Mouse (Mus musculus): Measurements from ENCODE around the gene Ccdc157. TPM values are rescaled to one million over a fixed set of nuclear protein-coding genes. Genes with fewer than 3 reads are reported as not detected.
"Not testable (repeated sequence)": the region's sequence is repeated elsewhere in the genome, so short reads cannot be mapped to it uniquely, and the experiment has no call there.

Ccdc157 gene
- polyA plus RNA-seq, 1 experiment = 2.7 TPM

DNA sequence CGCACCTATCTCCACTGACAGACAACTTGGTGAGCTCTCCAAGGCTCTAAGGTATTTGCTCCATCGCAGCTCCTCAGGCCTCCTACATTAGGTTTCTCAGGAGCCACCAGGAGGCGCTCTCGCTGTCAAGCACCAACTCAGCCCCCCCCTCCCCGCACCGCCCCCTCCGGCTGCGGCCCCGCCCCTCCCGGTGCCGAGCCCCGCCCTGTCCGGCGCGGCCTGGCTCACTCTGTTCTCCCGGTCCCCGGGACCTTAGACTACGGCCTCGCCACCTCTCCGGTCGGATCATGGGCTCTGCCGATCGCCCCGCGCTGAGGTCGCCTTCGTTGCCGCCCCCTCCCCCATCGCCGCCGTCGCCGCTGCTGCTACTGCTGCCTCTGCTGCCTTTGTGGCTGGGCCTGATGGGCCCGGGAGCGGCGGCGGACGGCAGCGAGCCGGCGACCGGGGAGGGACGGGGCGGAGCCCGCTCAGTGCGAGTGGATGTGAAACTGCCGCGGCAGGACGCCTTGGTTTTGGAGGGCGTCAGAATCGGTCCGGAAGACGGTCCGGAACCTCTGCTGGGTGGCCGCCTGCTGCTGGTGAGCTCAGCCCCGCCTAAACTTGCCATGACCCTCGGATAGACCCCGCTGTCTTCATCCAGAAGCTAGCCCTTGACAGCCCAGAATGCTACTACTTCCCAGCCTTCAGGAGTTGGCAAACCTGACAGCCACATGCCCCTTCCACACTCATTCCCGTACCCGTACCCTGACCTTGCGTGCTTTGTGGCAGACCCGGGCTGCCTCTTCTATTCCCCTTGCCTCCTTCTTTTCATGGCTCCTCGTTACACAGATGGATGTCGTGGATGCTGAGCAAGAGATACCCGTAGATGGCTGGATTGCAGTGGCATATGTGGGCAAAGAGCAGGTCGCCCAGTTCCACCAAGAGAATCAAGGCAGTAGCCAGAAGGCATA lies 24.8 kb downstream of the Ccdc157 start, which contains the start of gene Rnf215:
Gene Rnf215, plus strand, starts transcription at position 217 of the 950 bp plus-strand sequence.
- WGBS = 1% methylated on average over 66 of the region's 66 CpGs
- DNase-seq (ENCODE audit: low read depth, low spot score) = peak; percentile 80

DNA sequence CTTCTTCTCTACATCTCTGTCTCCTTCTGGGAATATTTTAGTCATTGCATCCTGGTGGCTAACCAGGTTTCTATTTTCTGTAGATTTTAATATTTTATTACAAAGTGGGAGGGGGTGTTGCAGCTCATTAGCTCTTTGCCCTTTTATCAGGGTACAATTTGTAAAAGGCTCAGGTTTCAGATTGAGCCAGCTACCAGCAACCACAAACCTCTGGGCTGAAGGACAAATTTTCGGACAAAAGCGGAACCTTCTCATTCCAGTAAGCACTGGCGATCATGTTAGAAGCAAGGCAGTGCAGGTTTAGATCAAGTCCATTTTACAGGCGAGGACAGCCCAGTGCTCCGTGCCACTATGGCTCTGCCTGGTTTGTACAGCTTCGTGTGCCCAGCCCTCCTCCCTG lies 25.7 kb downstream of the Ccdc157 start:
- WGBS = 59% methylated on average over 6 of the region's 6 CpGs
- no peak for DNase-seq (ENCODE audit: low read depth, low spot score)

DNA sequence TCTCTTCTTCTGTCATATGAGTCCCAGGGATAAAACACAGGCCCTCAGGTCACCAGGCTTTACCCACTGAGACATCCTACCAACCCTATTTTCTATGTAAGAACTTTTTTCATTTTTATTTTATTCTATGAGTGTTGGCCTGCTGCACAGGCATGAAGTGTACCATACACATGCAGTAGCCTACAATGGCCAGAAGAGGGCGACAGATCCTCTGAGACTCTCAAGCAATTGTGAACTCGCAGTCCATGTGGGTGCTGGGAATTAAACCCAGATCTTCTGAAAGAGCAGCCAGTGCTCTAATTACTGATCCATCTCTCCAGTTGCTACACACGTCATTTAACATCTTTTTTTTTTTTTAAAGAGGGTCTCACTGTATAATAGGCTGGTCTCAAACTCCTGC lies 26.6 kb downstream of the Ccdc157 start:
- DNase-seq (ENCODE audit: low read depth, low spot score) = no peak
- 74% methylated on average over 3 of the region's 3 CpGs for WGBS

DNA sequence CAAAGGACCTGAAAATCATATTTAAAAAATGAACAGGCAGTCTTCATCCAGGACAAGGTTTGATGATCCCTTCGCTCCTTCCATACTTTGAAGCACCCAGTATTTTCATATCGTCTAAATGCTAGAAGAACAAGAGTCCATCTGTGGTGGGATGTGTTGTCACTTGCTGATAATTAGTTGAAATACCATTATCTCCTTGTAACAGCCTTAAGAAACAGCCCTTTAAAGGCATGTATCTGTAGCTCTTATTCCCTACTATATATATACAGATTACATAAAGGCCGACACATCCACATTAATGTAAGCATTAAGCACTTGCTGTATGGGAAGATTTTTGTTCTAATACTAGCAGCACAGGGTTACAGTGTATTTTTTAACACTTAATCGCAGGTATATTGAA lies 31.6 kb downstream of the Ccdc157 start:
- 90% methylated on average over 4 of the region's 4 CpGs for WGBS
- DNase-seq (ENCODE audit: low read depth, low spot score) = not testable (repeated sequence)

DNA sequence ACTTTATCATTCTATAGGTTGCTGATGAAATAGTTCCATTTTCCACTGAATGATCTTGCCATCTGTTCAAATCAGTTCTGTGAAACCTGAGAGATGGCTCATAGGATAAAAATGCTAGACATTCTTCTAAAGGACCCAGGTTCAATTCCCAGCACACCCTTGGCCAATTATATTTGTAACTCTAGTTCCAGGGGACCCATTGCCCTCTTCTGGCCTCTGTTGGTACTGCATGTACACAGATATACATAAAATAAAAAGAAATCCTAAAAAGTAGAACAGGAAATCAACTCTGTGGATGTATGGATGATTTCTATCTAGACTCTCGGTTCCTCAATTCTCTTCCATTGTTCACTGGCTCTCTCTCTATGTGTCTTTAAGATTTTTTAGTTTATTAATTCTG lies 33.0 kb downstream of the Ccdc157 start:
- WGBS = 89% methylated on average over 1 of the region's 1 CpGs
- no peak for DNase-seq (ENCODE audit: low read depth, low spot score)

DNA sequence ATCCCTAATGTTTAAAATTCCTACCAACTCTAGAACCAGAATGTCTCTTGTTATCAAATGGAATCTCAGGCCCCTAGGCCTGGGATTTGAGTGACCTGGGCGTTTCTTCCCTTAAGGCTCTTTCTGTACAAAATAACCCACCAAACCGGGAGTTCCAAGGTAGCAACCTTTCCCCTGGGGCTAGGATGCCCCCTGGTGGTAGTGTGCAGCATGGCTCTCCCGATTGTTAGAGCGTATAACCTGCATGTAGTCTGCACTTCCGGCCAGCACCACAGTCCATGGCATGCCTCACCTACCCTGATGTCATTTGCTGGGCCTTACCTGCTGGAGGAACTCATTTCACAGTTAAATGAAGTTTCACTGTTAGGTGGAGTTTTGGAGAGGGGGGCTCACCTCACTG lies 36.2 kb downstream of the Ccdc157 start:
- DNase-seq (ENCODE audit: low read depth, low spot score) = no peak
- WGBS = 60% methylated on average over 5 of the region's 5 CpGs

DNA sequence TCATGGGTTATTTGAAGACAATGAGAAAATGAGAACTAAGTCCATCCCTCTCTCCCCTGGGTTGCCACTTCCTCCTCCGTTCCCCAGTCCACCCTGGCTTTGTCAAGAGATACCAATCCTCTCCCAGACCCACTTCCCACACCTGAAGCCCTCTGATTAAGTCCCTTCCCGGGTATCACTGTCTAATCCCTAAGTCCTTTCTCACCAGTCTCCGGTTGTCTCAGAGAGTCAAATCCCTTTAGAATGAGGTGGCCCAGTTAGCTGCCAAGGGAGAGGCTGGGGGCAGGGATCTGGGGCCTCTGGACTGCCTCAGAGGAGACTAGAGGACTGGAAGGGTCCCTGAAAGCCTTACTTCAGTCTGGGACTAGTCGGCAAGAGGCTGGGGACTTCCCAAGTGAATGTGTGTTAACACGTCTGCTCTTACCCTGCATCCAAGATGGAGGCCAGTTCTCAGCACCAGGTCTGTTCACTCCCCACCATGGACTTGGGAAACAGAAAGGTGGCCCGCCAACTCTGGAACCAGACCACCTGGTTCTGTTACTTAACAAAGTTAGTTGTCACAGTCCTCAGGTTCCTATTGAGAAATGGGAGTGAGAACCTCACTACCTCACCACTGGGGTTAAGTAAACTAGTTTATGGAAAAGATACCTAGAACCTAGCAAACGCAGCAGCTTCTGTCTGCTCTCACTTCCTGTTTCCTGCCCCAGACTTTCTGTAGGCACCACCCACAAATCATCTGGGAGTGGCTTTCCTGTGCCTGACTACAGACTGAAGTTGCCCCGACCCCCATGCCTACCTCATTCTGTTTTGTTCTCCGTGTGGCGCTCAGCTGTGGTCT lies 37.1 kb downstream of the Ccdc157 start, which contains the start of gene Sec14l2:
Gene Sec14l2, minus strand, starts transcription at position 674 of the 838 bp plus-strand sequence.
- DNase-seq (ENCODE audit: low read depth, low spot score) = no peak
- WGBS = 72% methylated on average over 10 of the region's 10 CpGs

DNA sequence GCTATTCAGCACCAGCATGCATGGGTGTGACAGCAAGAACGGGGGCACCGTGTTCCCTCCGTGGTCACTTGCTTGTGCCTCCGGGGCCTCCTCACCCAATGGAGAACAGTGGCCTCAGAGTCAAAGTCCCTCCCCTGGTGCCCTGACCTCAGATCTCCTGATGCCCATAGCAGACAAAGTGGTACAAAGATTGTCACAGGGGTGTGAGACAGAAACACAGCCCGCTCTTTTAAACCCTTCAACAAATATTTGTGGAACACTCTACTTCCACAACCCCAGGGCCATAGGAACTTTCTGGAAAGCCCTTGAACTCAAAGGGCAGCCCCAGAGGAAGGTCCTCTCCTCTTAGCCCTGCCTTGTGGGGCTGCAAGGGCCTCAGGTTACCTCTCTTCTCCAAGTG lies 37.9 kb downstream of the Ccdc157 start:
- DNase-seq (ENCODE audit: low read depth, low spot score) = no peak
- 69% methylated on average over 5 of the region's 5 CpGs for WGBS

DNA sequence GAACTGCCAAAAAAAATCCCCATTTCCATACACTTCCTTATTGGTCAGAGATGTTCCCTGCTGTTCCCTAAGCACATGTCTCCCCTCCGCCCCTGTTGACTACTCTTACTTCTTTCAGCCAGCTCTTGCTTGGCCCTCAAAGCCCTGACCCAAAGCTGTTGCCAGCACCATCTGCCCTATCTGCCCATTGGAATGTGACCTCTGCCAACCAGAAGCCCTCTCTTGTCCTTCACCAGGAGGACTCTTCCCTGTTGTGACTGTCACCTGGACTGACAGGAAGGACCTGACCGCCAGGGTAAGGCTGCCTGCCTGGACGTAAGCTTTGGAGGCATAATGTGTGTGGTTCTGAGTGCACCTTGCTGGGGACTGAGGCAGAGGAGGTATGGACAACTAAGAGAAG lies 38.4 kb downstream of the Ccdc157 start:
- WGBS = 75% methylated on average over 3 of the region's 3 CpGs
- DNase-seq (ENCODE audit: low read depth, low spot score) = no peak

DNA sequence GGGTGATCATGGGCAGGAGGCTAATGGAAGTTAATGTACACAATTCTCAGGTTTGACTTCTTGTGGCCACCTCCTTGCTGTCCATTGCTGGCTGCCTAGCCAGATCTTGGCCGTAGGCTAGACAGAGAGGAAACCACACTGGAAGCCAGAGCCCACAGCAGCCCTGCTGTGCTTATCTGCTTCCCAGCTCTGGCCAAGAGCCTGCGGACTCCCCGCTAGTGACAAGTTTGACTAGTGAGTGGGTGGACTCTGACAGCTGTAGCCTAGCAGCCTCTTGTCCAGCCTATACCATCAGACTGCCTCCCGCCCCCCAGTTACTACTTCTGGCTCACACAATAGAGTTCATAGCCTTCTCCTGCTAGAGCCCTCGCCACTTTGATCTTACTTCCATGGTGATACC lies 40.5 kb downstream of the Ccdc157 start:
- 81% methylated on average over 5 of the region's 5 CpGs for WGBS
- DNase-seq (ENCODE audit: low read depth, low spot score) = no peak

DNA sequence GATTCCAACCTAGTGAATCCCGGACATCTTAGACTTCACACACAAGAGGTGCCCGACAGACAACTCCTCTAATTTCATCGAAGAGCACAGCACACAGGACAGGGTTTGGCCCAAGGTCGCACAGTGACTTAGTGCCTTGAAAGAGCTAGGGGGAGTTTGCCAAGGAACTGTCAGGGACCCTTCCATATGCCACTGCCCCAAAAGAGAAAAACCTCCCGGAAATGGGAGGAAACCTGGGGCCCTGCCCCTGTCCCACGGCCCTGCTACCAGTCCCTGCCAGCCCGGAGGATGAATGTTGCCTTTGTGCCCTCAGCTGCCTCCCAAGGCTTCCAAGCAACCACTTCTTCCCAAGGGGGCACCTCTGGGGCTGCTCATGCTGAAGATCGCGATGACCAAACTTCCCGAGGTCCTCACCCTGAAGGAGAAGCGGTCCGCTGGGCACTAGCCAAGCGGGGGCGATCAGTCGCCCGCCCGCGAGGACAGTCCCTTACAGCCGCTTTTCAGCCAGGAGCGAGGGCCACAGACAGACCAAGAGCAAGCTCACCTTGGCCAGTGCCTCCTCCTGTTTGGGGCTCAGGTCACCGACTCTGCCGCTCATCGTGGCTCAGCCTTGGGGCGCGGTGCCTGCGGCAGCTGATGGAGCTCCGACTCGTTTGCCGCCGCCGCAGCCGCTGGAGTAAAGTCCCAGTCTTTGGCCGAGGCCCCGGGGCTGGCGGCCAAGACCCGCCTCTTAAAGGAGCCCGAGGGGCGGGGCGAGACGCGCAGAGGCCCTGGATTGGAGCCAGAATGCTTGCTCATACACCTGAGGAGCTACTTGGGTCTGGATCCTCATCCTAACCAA lies 41.8 kb downstream of the Ccdc157 start:
- 2% methylated on average over 41 of the region's 41 CpGs for WGBS
- peak; percentile 56 for DNase-seq (ENCODE audit: low read depth, low spot score)

DNA sequence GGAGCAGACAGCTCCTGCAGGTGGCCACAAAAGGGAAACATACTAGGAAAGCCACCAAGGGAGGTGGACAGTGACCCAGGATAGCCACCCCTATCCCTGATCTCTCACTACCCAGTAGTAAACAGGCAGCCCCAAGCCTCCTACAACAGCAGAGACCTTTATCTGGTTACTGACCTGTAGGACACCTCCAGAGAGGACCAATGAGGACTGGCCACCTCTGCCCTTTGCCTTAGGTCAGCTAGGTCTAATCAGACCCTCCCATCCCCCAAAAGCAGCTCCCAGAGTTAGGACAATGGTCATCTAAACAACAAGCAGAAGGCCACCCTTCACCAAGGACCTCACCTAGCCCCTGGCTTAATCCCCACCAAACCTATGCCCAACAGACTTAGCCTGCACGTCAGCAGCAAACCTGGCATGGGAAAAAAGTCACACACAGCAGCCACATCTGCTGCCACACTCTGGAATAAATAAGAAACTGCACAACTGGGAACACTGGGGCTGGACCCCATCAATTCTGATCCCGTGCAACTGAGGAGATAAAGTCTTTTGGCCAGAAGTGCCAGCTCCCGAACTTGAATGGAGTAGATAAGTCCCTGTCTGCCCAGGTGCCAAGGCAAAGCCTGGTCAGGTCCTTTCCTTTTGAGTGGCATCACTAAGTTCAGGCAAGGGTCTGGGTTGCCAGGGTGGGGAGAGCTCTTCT lies 42.6 kb downstream of the Ccdc157 start:
- 24% methylated on average over 3 of the region's 3 CpGs for WGBS
- DNase-seq (ENCODE audit: low read depth, low spot score) = no peak

DNA sequence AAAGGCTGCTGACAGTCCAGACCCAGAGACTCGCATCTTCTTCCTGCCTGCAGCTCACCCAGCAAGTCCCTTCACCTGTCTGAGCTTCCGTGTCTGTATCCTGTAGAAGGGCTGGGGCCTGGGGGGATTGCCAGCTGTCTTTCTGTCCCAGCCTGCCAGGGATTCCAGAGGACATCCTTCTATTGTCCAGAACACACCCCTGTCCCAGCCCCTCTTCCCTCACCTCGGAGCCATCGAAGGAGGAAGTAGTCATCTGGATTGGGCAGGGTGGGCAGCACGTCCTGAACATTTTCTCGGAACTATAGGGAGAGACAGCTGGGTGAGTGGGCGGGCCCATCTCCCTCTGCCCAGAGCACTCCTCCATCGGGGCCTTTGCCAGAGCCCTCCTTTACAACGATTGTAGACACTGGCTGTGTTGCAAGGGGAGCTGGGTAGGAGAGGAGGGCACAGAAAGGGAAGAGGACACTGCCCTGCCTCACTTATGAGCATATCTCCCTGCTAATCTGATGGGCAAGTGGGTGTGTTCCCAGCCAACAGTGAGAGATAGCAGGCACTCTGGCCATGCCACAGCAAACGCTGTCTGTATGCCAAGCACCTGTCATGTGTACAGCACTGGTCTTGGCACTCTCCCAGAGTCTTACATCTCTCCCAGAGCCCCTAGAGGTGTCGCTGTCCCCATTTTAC lies 43.5 kb downstream of the Ccdc157 start:
- no peak for DNase-seq (ENCODE audit: low read depth, low spot score)
- WGBS = 41% methylated on average over 11 of the region's 11 CpGs

DNA sequence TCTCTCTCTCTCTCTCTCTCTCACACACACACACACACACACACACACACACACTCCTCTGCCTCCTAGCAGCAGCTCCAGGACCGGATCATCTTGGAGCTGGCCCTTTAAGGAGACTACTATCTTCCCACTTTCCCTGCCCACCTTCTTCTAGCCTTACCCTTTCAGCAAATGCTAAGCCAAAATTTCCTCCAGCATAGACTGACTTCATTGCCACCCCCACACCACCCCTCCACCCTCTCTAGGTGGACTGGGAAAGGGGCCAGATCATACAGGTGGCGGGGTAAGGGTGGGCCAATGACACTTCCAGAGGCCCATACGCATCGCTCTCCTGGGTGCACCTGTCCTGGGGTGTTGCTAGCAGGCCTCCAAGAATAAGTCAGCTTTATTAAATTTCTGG lies 44.7 kb downstream of the Ccdc157 start:
- WGBS = 77% methylated on average over 4 of the region's 4 CpGs
- no peak for DNase-seq (ENCODE audit: low read depth, low spot score)

DNA sequence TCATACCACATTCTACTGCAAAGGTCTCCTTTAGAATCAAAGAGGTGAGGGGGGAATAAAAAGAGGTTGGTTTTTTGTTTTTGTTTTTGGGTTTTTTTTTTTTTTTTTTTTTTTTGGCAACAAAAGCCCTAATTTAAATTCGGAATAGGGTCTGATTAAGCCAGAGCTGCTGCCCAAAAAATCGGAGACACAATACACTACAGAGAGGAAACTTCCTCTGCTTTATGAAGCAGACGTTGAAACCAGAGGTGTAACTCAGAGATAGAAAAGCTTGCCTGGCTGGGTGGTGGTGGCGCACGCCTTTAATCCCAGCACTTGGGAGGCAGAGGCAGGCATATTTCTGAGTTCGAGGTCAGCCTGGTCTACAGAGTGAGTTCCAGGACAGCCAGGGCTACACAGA lies 45.6 kb downstream of the Ccdc157 start:
- 82% methylated on average over 6 of the region's 6 CpGs for WGBS

DNA sequence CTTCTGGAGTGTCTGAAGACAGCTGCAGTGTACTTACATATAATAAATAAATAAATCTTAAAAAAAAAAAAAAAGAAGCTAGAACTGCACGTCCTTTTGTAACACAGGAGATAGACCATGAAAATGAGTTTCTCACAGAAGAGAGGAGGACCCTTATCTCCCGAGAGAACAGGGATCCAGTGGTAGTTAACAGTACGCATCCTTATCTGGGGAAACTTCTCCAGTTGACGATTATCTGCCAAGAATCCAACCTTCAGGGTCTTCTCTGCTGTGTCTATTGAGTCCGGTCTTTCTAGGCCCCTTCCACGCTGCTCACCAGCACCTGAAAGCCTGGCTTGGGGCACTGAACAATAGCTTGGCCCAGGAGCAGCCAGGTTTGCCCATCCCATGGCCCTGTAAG lies 46.1 kb downstream of the Ccdc157 start:
- WGBS = 85% methylated on average over 6 of the region's 6 CpGs
- no peak for DNase-seq (ENCODE audit: low read depth, low spot score)

More for the DNA sequence above, 45.6 kb downstream of the Ccdc157 start:
- not testable (repeated sequence) for DNase-seq (ENCODE audit: low read depth, low spot score)

DNA sequence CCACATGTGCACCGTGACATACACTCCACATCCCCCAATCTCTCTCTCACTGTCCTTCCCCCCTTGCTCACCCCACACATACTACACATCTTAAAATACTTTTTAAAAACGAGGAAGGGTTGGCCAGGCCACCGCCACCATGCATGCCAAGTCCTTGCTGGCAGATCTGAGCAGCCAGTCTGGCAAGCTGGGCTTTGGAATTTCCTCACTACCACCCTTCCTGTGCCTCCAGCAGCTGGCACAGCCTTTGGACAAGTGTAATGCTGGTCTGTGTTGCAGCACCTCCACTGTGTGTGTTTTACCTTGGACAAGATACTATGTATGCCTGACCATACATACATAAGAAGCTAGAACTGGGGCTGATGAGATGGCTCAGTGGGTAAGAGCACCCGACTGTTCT lies 46.6 kb downstream of the Ccdc157 start:
- WGBS = 79% methylated on average over 4 of the region's 4 CpGs
- DNase-seq (ENCODE audit: low read depth, low spot score) = no peak

DNA sequence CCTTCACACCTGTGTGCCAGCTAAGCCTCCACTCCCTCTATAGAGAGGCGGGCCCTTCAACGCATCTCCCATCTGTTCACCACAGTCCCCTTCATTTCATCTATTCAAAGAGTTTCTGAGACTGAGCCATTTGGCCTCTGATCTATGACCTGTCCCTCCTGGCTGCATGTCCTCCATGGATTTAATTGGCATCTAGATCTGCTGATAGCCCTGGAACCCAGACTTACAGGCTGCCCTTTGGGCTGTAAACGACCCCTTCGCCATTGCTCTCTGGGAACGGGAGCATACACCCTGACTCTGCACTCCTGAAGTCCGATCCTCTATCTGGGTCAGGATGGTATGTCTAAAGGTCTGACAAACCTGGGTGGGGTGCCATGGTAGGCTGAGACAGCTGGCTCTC lies 47.2 kb downstream of the Ccdc157 start:
- DNase-seq (ENCODE audit: low read depth, low spot score) = no peak
- 74% methylated on average over 6 of the region's 6 CpGs for WGBS
